Comparison of ENCODE assay signal across 24 mouse cellular contexts in the genomic region with DNA sequence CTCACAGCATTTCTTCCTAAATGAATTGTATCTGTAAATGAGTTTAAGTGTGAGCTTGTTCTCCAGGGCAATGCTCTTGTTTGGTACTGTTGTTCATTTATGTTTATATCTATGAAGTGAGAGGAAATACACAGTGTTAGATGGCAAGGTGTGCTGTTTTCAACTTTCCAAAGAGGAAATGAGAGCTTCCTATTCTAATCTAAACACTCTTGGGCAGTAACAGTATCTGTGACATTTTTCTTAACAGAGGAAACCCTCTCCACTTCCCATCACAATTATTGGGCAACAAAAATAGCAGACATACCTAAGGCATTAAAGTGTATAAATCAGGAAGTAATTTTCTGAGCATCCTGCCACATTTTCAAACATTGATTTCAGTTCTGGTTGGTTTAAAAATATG. TPM values are rescaled to one million over a fixed set of nuclear protein-coding genes. Genes with fewer than 3 reads are reported as not detected.
DNase-seq lines count a peak whose midpoint lies in the region; ATAC-seq and TF ChIP-seq lines count a peak whose summit lies in the region.
"Had no signal": no experiment of that assay in that cellular context is flagged by ENCODE, and none has a peak within 500 bp of the region (broad histone marks: within the 10 kb centered on the region; RNA-seq: fewer than 3 reads in every experiment).

No protein-coding gene starts in this region.

- DNase-seq in heart, adult 11 months = peak; percentile 17
- no peak for DNase-seq in heart, postnatal 10 days
- peak; percentile 39 for DNase-seq in lung, embryonic 14.5 days
- DNase-seq in lung, postnatal 4 days = no peak
- DNase-seq in 416B (ENCODE audit: low read depth) = peak; percentile 56
- DNase-seq in right cerebral cortex, postnatal 14 days = no peak
- no peak for DNase-seq in layer of hippocampus, adult 9-10 months (ENCODE audit: low spot score)
- DNase-seq: cerebellum, adult 11-12 months; cerebellum, postnatal 10 days; gastrocnemius, postnatal 14 days; liver; midbrain, embryonic 14.5 days; retina, postnatal 1 day; thymus, postnatal 25 days had no signal

- no peak for ATAC-seq in lung, embryonic 14.5 days (ENCODE audit: insufficient read depth)
- ATAC-seq: forebrain, embryonic 13.5 days; hindbrain, embryonic 16.5 days; intestine, embryonic 15.5 days had no signal

- H3K9ac ChIP-seq in lung, embryonic 14.5 days = no peak overlapping the region
- H3K9ac ChIP-seq: embryonic facial prominence, embryonic 12.5 days; forebrain, embryonic 13.5 days; intestine, embryonic 15.5 days; liver, embryonic 15.5 days; neural tube, embryonic 12.5 days had no signal

- no peak overlapping the region for H3K4me2 ChIP-seq in lung, embryonic 14.5 days
- H3K4me2 ChIP-seq: embryonic facial prominence, embryonic 12.5 days; forebrain, embryonic 13.5 days; intestine, embryonic 15.5 days; liver, embryonic 15.5 days; neural tube, embryonic 12.5 days had no signal

- 0 out of 2 replicates have a peak, but pooled peaks cover 10% of the 10 kb centered on the region for H3K36me3 ChIP-seq in lung, embryonic 14.5 days (ENCODE audit: insufficient read depth)
- H3K36me3 ChIP-seq: intestine, embryonic 15.5 days had no signal

- no peaks in the 10 kb centered on the region for H3K9me3 ChIP-seq in lung, embryonic 14.5 days (ENCODE audit: low read depth, low read length)
- H3K9me3 ChIP-seq: embryonic facial prominence, embryonic 12.5 days; forebrain, embryonic 13.5 days; hindbrain, embryonic 10.5 days; intestine, embryonic 15.5 days; limb, embryonic 10.5 days; liver, embryonic 15.5 days; megakaryocyte, embryonic 14.5 days; neural tube, embryonic 12.5 days had no signal

- H3K27me3 ChIP-seq in lung, embryonic 14.5 days (ENCODE audit: insufficient read depth, low read length) = no peaks in the 10 kb centered on the region
- H3K27me3 ChIP-seq: embryonic facial prominence, embryonic 12.5 days; forebrain, embryonic 13.5 days; intestine, embryonic 15.5 days; liver, embryonic 15.5 days; megakaryocyte, embryonic 14.5 days; neural tube, embryonic 12.5 days had no signal

- intact Hi-C loops in heart, postnatal 10 days (cut with DNase I) = loop anchor here (2.0 kb wide), 1 partner anchor 55 kb away; no protein-coding TSS in a partner anchor

- H3K4me1 ChIP-seq in lung, embryonic 14.5 days (ENCODE audit: insufficient read depth) = peaks cover 6% of the 10 kb centered on the region
- peaks cover 5% of the 10 kb centered on the region; the same call in 1 of the 2 replicates for H3K4me1 ChIP-seq in brown adipose tissue, adult 24 weeks (ENCODE audit: control insufficient read depth, insufficient read depth, insufficient read length, low read length)
- H3K4me1 ChIP-seq: embryonic facial prominence, embryonic 12.5 days; hindbrain, embryonic 10.5 days; limb, embryonic 10.5 days; neural tube, embryonic 12.5 days had no signal

- no peak for TF ChIP-seq CTCF in lung, embryonic 14.5 days (IDR thresholded peaks at IDR 0.05; ENCODE audit: low read depth)

- H3K27ac ChIP-seq in lung, embryonic 14.5 days (ENCODE audit: low read depth) = no peak overlapping the region
- H3K27ac ChIP-seq in brown adipose tissue, adult 24 weeks (replicated peaks; ENCODE audit: low read depth, low read length) = peak overlapping the region; percentile 70; the same call in 1 of the 2 replicates
- H3K27ac ChIP-seq: embryonic facial prominence, embryonic 12.5 days; forebrain, embryonic 13.5 days; hindbrain, embryonic 10.5 days; intestine, embryonic 15.5 days; limb, embryonic 10.5 days; liver, embryonic 15.5 days; neural tube, embryonic 12.5 days had no signal

- no peak overlapping the region for H3K4me3 ChIP-seq in lung, embryonic 14.5 days (ENCODE audit: low read depth, low read length)
- no peak overlapping the region for H3K4me3 ChIP-seq in brown adipose tissue, adult 24 weeks (ENCODE audit: insufficient read depth, low read depth, low read length)
- H3K4me3 ChIP-seq: embryonic facial prominence, embryonic 12.5 days; forebrain, embryonic 13.5 days; hindbrain, embryonic 10.5 days; intestine, embryonic 15.5 days; limb, embryonic 10.5 days; liver, embryonic 15.5 days; megakaryocyte, embryonic 14.5 days; neural tube, embryonic 12.5 days had no signal

RNA-seq across cellular contexts. Expression of a gene that starts 41.8 kb away (rescaled TPM):
- total RNA-seq in heart, postnatal 10 days (2021) = 1 to 10 TPM; 9.0 to 9.7 TPM
- 27.0 and 30.0 TPM in 2 replicates for polyA plus RNA-seq in lung, embryonic 14.5 days (2014; fragmentation: Nextera tagmentation; extraction: Ambion mirVana)
- 6.0 and 6.4 TPM in 2 replicates for polyA plus RNA-seq in brown adipose tissue, adult 24 weeks (2012; ENCODE audit: insufficient read depth, insufficient read length, missing spikeins)

Comparison
In these comparisons a context has a peak if more than half of its experiments do, and no peak if none do; other contexts are left out.
1. DNase-seq: peak in heart, adult 11 months (single experiment), lung, embryonic 14.5 days (single experiment) and 416B (single experiment); none in heart, postnatal 10 days (0 of 2), lung, postnatal 4 days (0 of 2), right cerebral cortex, postnatal 14 days (single experiment) and layer of hippocampus, adult 9-10 months (single experiment).